In genomic region chr9:64087461-64088235, GRCm38 (mm10) we compare ENCODE assay signal across 9 mouse cellular contexts. TPM values are rescaled to one million over a fixed set of nuclear protein-coding genes. Genes with fewer than 3 reads are reported as not detected.
DNase-seq lines count a peak whose midpoint lies in the region; ATAC-seq and TF ChIP-seq lines count a peak whose summit lies in the region.
"Had no signal": no experiment of that assay in that cellular context is flagged by ENCODE, and none has a peak within 500 bp of the region (broad histone marks: within the 10 kb centered on the region; RNA-seq: fewer than 3 reads in every experiment).

No protein-coding gene starts in this region.

- peak; percentile 99 for TF ChIP-seq CTCF in lung, embryonic 14.5 days (IDR thresholded peaks at IDR 0.05; ENCODE audit: low read depth)

- H3K4me3 ChIP-seq in forebrain, embryonic 13.5 days, result no peak overlapping the region
- H3K4me3 ChIP-seq in lung, embryonic 14.5 days (ENCODE audit: low read depth, low read length), result no peak overlapping the region
- H3K4me3 ChIP-seq: neural tube, embryonic 12.5 days had no signal

- WGBS in forebrain, embryonic 13.5 days, result 42% methylated on average over 5 of the region's 5 CpGs
- 37% methylated on average over 5 of the region's 5 CpGs for whole genome bisulfite sequencing in lung, embryonic 14.5 days

- intact Hi-C loops in heart, postnatal 10 days (cut with DNase I), result loop anchor here (1.0 kb wide), 3 partner anchors 62 to 169 kb away; no protein-coding TSS in a partner anchor

- DNase-seq in Muller cell, postnatal 12 days (ENCODE audit: inconsistent ontology term), result peak; percentile 70
- peak; percentile 62 for DNase-seq in c-Kit-positive CD71-negative TER-119-negative erythroid progenitor cells, embryonic 14.5 days (ENCODE audit: low read depth)
- DNase-seq in heart, postnatal 10 days, result peak; percentile 84 to 90
- DNase-seq in layer of hippocampus, adult 9-10 months (ENCODE audit: low spot score), result peak; percentile 80
- DNase-seq in lung, embryonic 14.5 days, result peak; percentile 92
- DNase-seq in retina, postnatal 7 days (ENCODE audit: low read depth, low spot score), result peak; percentile 72
- peak; percentile 67 for DNase-seq in thymus, postnatal 4 days

- no peak overlapping the region for H3K27ac ChIP-seq in forebrain, embryonic 13.5 days
- no peak overlapping the region for H3K27ac ChIP-seq in lung, embryonic 14.5 days (ENCODE audit: low read depth)
- H3K27ac ChIP-seq: neural tube, embryonic 12.5 days had no signal

- no peak overlapping the region for H3K4me2 ChIP-seq in forebrain, embryonic 13.5 days
- no peak overlapping the region for H3K4me2 ChIP-seq in lung, embryonic 14.5 days
- H3K4me2 ChIP-seq: neural tube, embryonic 12.5 days had no signal

- peak; percentile 70 for ATAC-seq in forebrain, embryonic 13.5 days
- peak; percentile 41; the same call in 1 of the 2 replicates for ATAC-seq in lung, embryonic 14.5 days (ENCODE audit: insufficient read depth)

- H3K27me3 ChIP-seq in forebrain, embryonic 13.5 days, result peaks cover 30% of the 10 kb centered on the region
- H3K27me3 ChIP-seq in lung, embryonic 14.5 days (ENCODE audit: insufficient read depth, low read length), result no peaks in the 10 kb centered on the region

- H3K4me1 ChIP-seq in forebrain, embryonic 13.5 days, result peaks cover 12% of the 10 kb centered on the region
- peaks cover 15% of the 10 kb centered on the region for H3K4me1 ChIP-seq in lung, embryonic 14.5 days (ENCODE audit: insufficient read depth)

- H3K9me3 ChIP-seq in forebrain, embryonic 13.5 days (replicated peaks), result no peaks in the 10 kb centered on the region
- no peaks in the 10 kb centered on the region for H3K9me3 ChIP-seq in lung, embryonic 14.5 days (ENCODE audit: low read depth, low read length)
- H3K9me3 ChIP-seq: neural tube, embryonic 12.5 days had no signal

- H3K36me3 ChIP-seq in forebrain, embryonic 13.5 days (ENCODE audit: poor library complexity, severe bottlenecking), result no peaks in the 10 kb centered on the region
- no peaks in the 10 kb centered on the region for H3K36me3 ChIP-seq in lung, embryonic 14.5 days (ENCODE audit: insufficient read depth)
- H3K36me3 ChIP-seq: neural tube, embryonic 12.5 days had no signal

- H3K9ac ChIP-seq in forebrain, embryonic 13.5 days, result no peak overlapping the region
- no peak overlapping the region for H3K9ac ChIP-seq in lung, embryonic 14.5 days
- H3K9ac ChIP-seq: neural tube, embryonic 12.5 days had no signal

RNA-seq across cellular contexts. Expression of gene Lctl, which starts 29.3 kb away (rescaled TPM):
- not detected in 2 replicates for polyA plus RNA-seq in forebrain, embryonic 13.5 days (2015; fragmentation: Nextera tagmentation; extraction: Ambion mirVana)
- under 1 TPM in 1 of 2 experiments, not detected in 1; 0.26 TPM for total RNA-seq in heart, postnatal 10 days (2021)
- polyA plus RNA-seq in lung, embryonic 14.5 days (2014; fragmentation: Nextera tagmentation; extraction: Ambion mirVana), result 0.13 TPM in 1 of 2 replicates, not detected in the other
- polyA plus RNA-seq: neural tube, embryonic 12.5 days had no signal
